Mouse (Mus musculus) brain, adult 10 weeks (tissue): ENCODE measurements around the gene Setx. TPM values are rescaled to one million over a fixed set of nuclear protein-coding genes. Genes with fewer than 3 reads are reported as not detected.

Experiments
- polyA plus RNA-seq: library from polyadenylated mRNA; stranded (reverse); fragments of 350-450 nt; fragmentation: Illumina TruSeq; extraction: RNeasy Lipid Tissue Mini Kit (QIAGEN cat#74804); gene quantifications from one replicate; pipeline ENCODE4 v1.2.3, GENCODE M21; 2015; ENCODE audit warnings: low read depth, low replicate concordance

Setx gene
- polyA plus RNA-seq: 19.4 TPM

GRCm38 (mm10) chr2:29123907-29124569 lies at the start of gene Setx:
Gene Setx (plus strand): TSS chr2:29124181.

Other genes with a start within 250 kb of the Setx start
- 1.6 TPM for gene Barhl1, start 207.5 kb upstream of the Setx start, polyA plus RNA-seq
- 1.3 TPM for gene Cfap77, start 69.1 kb upstream of the Setx start, polyA plus RNA-seq
- 9.1 TPM for gene Ttf1, start 63.9 kb upstream of the Setx start, polyA plus RNA-seq
- 25.8 TPM for gene Ntng2, start 128.8 kb downstream of the Setx start, polyA plus RNA-seq
- gene Med27, start 222.6 kb downstream of the Setx start, polyA plus RNA-seq: 33.3 TPM